Mouse (Mus musculus): ENCODE measurements around the gene Tarbp2.

Gene Tarbp2

GRCm38 (mm10) chr15:102526111-102527002 lies 8.4 kb downstream of the Tarbp2 start:
- no peak for DNase-seq

- DNase-seq, result no peak
Observed at GRCm38 (mm10) chr15:102527936-102528335, 9.9 kb downstream of the Tarbp2 start.

GRCm38 (mm10) chr15:102528396-102528795 lies 10.4 kb downstream of the Tarbp2 start:
- no peak for DNase-seq

GRCm38 (mm10) chr15:102530566-102530965 lies 12.6 kb downstream of the Tarbp2 start:
- DNase-seq, result no peak

GRCm38 (mm10) chr15:102531586-102531985 lies 13.6 kb downstream of the Tarbp2 start:
- no peak for DNase-seq

- no peak for DNase-seq
Observed at GRCm38 (mm10) chr15:102532106-102532900, 14.3 kb downstream of the Tarbp2 start.

GRCm38 (mm10) chr15:102533926-102534325 lies 15.9 kb downstream of the Tarbp2 start:
- no peak for DNase-seq

- DNase-seq, result no peak
Observed at GRCm38 (mm10) chr15:102544801-102545200, 26.8 kb downstream of the Tarbp2 start.

GRCm38 (mm10) chr15:102546246-102546645 lies 28.3 kb downstream of the Tarbp2 start:
- no peak for DNase-seq

- no peak for DNase-seq
Observed at GRCm38 (mm10) chr15:102546677-102547427, 28.9 kb downstream of the Tarbp2 start.

GRCm38 (mm10) chr15:102547478-102547877 lies 29.5 kb downstream of the Tarbp2 start:
- no peak for DNase-seq

- no peak for DNase-seq
Observed at GRCm38 (mm10) chr15:102552599-102552998, 34.6 kb downstream of the Tarbp2 start.

- no peak for DNase-seq
Observed at GRCm38 (mm10) chr15:102555581-102555980, 37.6 kb downstream of the Tarbp2 start.

- no peak for DNase-seq
Observed at GRCm38 (mm10) chr15:102557580-102557979, 39.6 kb downstream of the Tarbp2 start.

GRCm38 (mm10) chr15:102562491-102562890 lies 44.5 kb downstream of the Tarbp2 start:
- DNase-seq, result no peak

- no peak for DNase-seq
Observed at GRCm38 (mm10) chr15:102563061-102563460, 45.1 kb downstream of the Tarbp2 start.

- DNase-seq, result no peak
Observed at GRCm38 (mm10) chr15:102563681-102564080, 45.7 kb downstream of the Tarbp2 start.

- DNase-seq, result no peak
Observed at GRCm38 (mm10) chr15:102567849-102568248, 49.9 kb downstream of the Tarbp2 start.

- no peak for DNase-seq
Observed at GRCm38 (mm10) chr15:102572081-102572480, 54.1 kb downstream of the Tarbp2 start.
